Mouse (Mus musculus) small intestine, adult 2 months (tissue): ENCODE data around the gene Mall. TPM values are rescaled to one million over a fixed set of nuclear protein-coding genes. Genes with fewer than 3 reads are reported as not detected.

Experiments used
- H3K27ac ChIP-seq: fragments of 200-500 bp; 2 replicates; pipeline ENCODE4 v1.5.1; 2012; ENCODE audit warnings: low read depth, low read length, control low read depth, inconsistent platforms; ENCODE audit not compliant: insufficient read depth
- H3K27me3 ChIP-seq: fragments of 200-500 bp; 2 replicates; pipeline ENCODE4 v1.6.1; 2012; ENCODE audit warnings: mild to moderate bottlenecking, moderate library complexity, low read length, inconsistent platforms; ENCODE audit not compliant: control insufficient read depth, insufficient read depth
- H3K36me3 ChIP-seq: fragments of 200-500 bp; 2 replicates; pipeline ENCODE4 v1.6.1; 2012; ENCODE audit warnings: mild to moderate bottlenecking, low read length, control low read depth, inconsistent platforms; ENCODE audit not compliant: control insufficient read depth, insufficient read depth
- H3K4me1 ChIP-seq: fragments of 200-500 bp; 2 replicates; pipeline ENCODE4 v1.6.1; 2012; ENCODE audit warnings: low read length, inconsistent platforms, mixed read lengths; ENCODE audit not compliant: control insufficient read depth, insufficient read depth, insufficient read length
- H3K4me3 ChIP-seq: fragments of 200-500 bp; 2 replicates; pipeline ENCODE4 v1.5.1; 2012; ENCODE audit warnings: low read depth, mild to moderate bottlenecking, control low read depth, inconsistent platforms, low read length, moderate library complexity
- CTCF ChIP-seq: fragments of 200-500 bp; IDR thresholded peaks from 2 replicates; pipeline ENCODE4 v1.5.1; 2012; ENCODE audit warnings: low read depth, mild to moderate bottlenecking, control low read depth, inconsistent platforms, low read length, moderate library complexity, mixed read lengths; ENCODE audit not compliant: insufficient replicate concordance, insufficient read length; ENCODE audit errors: extremely low read depth
- POLR2A ChIP-seq: fragments of 200-500 bp; IDR thresholded peaks from 2 replicates; pipeline ENCODE4 v1.6.1; 2012; ENCODE audit warnings: low read depth, mild to moderate bottlenecking, control low read depth, inconsistent platforms, low read length, moderate library complexity
- WGBS: fragments of 180-500 bp; shearing (Covaris S2); methylation state at CpG from one replicate; pipeline ENCODE4 v1.1.7; 2018; 5-methylcytosine and 5-hydroxymethylcytosine counted together
- polyA plus RNA-seq: library from polyadenylated mRNA; depleted of rRNA; stranded (reverse); fragments of >200 nt; gene quantifications from 2 replicates; pipeline ENCODE4 v1.2.3, GENCODE M21; 2012

Mall gene
- polyA plus RNA-seq, 1 experiment: 503 TPM

- TF ChIP-seq CTCF (no peak), POLR2A (no peak)
- 76% methylated on average over 9 of the region's 9 CpGs for WGBS
- no peaks in the 10 kb centered on the region for H3K36me3 ChIP-seq
- H3K4me1 ChIP-seq: peaks cover 22% of the 10 kb centered on the region
- H3K4me3 ChIP-seq: no peak overlapping the region
- H3K27ac ChIP-seq: peak overlapping the region; percentile 54; the same call in 1 of the 2 replicates
- H3K27me3 ChIP-seq: no peaks in the 10 kb centered on the region
These were observed 11.2 kb upstream of the Mall start for GRCm38 (mm10) chr2:127740756-127741519.

- peaks cover 31% of the 10 kb centered on the region for H3K4me1 ChIP-seq
- TF ChIP-seq POLR2A (no peak), CTCF (no peak)
- WGBS: 82% methylated on average over 3 of the region's 3 CpGs
These were observed 8.2 kb upstream of the Mall start for GRCm38 (mm10) chr2:127737885-127738284.

GRCm38 (mm10) chr2:127736631-127737209 lies 7.0 kb upstream of the Mall start:
- Histone ChIP-seq H3K27ac (peak overlapping the region; percentile 91), H3K4me3 (no peak overlapping the region), H3K36me3 (no peaks in the 10 kb centered on the region), H3K4me1 (peaks cover 30% of the 10 kb centered on the region), H3K27me3 (no peaks in the 10 kb centered on the region)
- TF ChIP-seq CTCF: no peak
- no peak for TF ChIP-seq POLR2A
- 49% methylated on average over 6 of the region's 6 CpGs for WGBS

More at GRCm38 (mm10) chr2:127737885-127738284, 8.2 kb upstream of the Mall start:
- Histone ChIP-seq H3K27ac (no peak overlapping the region), H3K27me3 (no peaks in the 10 kb centered on the region), H3K4me3 (no peak overlapping the region), H3K36me3 (no peaks in the 10 kb centered on the region)

- no peak for TF ChIP-seq CTCF
- TF ChIP-seq POLR2A: no peak
- H3K27me3 ChIP-seq: no peaks in the 10 kb centered on the region
- H3K27ac ChIP-seq: peak overlapping the region; percentile 95
- H3K4me1 ChIP-seq: peaks cover 25% of the 10 kb centered on the region
- H3K36me3 ChIP-seq: no peaks in the 10 kb centered on the region
- 24% methylated on average over 9 of the region's 9 CpGs for WGBS
- peak overlapping the region; percentile 13; the same call in 1 of the 2 replicates for H3K4me3 ChIP-seq
These were observed 5.9 kb upstream of the Mall start for GRCm38 (mm10) chr2:127735512-127736145.

- Histone ChIP-seq H3K27me3 (no peaks in the 10 kb centered on the region), H3K4me3 (no peak overlapping the region), H3K27ac (peak overlapping the region; percentile 95), H3K36me3 (no peaks in the 10 kb centered on the region), H3K4me1 (peaks cover 26% of the 10 kb centered on the region)
- WGBS: 27% methylated on average over 5 of the region's 5 CpGs
- TF ChIP-seq CTCF: no peak
- TF ChIP-seq POLR2A: no peak
These were observed 5.2 kb upstream of the Mall start for GRCm38 (mm10) chr2:127734889-127735288.

- Histone ChIP-seq H3K36me3 (no peaks in the 10 kb centered on the region), H3K27ac (peak overlapping the region; percentile 100), H3K4me1 (peaks cover 20% of the 10 kb centered on the region; the same call in 1 of the 2 replicates), H3K27me3 (no peaks in the 10 kb centered on the region), H3K4me3 (no peak overlapping the region)
- 75% methylated on average over 7 of the region's 7 CpGs for WGBS
- TF ChIP-seq POLR2A: no peak
- no peak for TF ChIP-seq CTCF
These were observed 717 bp upstream of the Mall start for GRCm38 (mm10) chr2:127730301-127730997.
